Mouse (Mus musculus): ENCODE results near the gene Lrrfip1.

The Lrrfip1 gene

DNA sequence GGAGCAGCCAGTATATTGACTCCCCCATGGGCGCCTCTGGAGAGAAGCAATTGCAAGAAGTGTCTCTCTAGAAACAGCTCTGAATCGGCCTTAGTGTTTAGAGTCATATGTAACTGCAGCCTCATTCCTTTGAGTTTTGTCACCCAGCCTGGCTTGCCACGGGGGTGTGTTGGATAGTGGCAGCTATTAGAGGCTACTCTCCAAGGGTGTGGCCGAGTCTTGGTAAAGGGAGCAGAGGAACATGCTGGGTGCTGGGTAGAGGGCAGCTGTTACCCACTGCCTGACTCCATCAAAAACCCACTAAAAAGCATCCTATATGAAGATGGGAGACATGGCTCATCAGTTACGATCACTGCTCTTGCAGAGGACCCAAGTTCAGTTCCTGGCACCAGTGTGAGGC, 24.7 kb downstream of the Lrrfip1 start:
- DNase-seq (ENCODE audit: low read depth, low spot score): no peak

DNA sequence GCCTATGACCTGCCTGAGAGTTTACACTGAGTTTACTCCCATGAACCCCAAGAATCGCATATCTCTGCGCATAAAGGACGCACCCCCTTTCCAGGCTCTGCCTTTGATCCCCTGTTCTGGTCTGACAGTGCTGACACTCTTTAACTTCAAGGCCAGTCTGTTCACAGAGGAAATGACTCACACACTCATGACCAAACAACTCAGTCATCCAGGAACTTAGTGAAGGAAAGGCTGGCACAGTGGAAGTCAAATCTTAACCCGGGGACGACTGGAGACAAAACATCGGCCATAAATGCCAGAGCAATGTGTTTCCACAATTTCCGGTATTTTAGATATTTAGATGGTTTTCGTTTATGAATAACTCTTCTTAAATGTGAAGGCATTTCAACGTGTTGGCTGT, 25.4 kb downstream of the Lrrfip1 start:
- no peak for DNase-seq (ENCODE audit: low read depth, low spot score)

DNA sequence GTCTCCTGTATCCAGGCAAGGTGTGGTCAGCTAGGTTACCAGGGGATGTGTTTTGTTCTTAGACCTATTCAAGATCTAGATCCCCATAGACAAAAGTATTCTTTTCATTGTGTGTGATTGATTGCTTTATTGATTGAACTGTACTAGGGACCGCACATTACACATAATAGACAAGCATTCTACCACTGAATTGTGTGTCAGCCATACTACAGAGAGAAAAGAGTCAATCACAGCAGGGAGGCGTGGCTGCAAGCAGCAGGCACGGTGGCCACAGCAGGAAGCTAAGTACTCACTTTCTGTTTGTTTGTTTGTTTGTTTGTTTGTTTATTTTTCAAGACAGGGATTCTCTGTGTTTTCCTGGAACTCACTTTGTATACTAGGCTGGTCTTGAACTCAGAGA, 25.9 kb downstream of the Lrrfip1 start:
- DNase-seq (ENCODE audit: low read depth, low spot score): no peak

DNA sequence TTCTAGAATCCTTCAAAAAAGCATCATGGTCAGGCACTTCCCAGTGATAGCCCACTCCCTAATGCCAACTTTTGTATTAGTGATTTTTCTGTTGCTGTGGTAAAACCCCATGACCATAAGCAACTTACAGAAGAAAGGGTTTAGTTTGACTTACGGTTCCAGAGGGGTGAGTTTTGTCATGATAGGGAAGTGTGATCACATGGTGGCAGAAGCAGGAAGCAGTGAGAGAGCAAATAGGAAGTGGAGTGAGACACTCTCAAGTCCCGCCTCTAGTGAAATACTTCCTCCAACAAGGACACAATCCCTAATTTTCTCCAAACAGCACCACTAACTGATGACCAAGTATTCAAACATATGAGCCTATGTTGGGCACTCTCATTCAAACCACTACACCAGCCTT, 28.4 kb downstream of the Lrrfip1 start:
- DNase-seq (ENCODE audit: low read depth, low spot score): no peak

DNA sequence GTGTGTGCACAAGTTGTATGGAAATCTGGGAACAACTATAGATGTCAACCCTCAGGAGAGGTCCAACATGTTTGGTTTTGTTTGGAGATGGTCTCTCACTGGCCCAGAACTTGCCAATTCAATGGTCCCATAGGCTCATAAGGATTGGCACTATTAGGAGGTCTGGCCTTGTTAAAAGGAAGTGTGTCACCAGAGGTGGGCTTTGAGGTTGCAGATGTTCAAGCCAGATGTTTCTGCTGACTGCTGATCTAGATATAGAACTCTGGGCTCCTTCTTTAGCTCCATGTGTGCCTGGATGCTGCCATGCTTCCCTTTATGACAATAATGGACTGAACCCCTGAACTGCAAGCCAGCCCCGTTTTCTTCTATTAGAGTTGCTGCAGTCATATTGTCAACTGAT, 31.8 kb downstream of the Lrrfip1 start:
- no peak for DNase-seq (ENCODE audit: low read depth, low spot score)

DNA sequence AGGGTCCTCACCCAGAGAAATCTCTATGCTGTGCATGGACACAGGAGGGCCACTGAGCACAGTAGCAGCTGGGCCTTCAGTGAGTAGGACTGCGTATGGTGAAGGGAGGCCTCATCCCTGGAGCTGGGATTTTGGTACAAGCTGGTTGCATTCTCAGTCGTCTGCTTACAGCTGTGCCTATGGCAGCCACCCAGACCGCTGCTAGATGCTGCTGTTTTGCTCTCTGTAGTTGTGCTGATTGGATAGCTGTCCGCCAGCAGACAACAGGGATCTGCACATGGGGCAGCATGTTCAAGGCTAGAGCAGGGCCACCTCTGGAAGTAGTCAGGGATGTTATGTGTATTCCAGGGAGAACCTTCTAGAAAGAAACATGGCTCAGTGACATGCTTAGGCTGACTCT, 33.0 kb downstream of the Lrrfip1 start:
- DNase-seq (ENCODE audit: low read depth, low spot score): no peak

DNA sequence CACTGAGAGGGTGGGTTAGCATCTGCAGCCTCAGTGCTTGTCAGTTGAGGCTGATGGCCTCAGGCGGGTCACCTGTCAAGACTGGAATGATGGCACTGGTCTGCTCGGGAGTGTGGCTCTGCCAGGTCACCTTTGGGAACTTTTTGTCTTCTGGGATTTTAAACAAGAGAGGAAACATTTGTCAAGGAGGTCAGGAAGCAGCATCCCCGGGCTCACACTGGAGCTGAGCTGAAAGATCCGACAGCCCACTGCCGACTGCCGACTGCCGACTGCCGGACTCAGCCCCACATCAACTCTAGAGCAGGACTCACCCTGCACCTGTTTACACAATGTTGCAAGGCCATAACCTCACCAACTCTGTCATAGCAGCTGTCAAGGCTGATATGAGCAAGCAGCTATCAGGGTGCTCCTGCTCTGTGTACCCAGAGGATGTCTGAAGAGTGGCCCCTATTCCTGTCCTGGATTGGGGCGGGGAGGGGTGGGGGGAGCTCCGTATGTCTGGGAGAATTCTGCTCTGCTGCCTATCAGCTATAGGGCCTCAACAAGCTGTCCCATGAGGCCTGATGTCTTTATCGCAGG, 33.9 kb downstream of the Lrrfip1 start:
- DNase-seq (ENCODE audit: low read depth, low spot score): no peak

DNA sequence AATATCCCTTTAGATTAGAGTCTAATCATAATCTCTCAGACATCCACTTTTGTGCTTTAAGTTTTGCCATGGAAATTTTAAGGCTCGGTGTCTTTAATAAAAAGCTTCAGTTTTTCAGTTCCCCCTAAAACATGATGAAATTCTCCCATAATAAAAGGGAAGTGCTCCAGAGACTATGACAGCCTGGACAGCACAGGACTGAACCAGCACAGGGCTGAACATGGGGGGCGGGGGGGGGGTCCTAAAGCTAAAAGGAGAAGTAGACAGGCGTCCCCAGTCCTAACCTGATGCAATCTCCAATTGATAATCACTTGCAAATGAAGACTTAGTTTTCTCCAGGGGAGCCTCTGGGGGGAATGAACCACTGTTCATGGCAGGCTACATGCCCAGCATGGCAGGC, 36.0 kb downstream of the Lrrfip1 start:
- DNase-seq (ENCODE audit: low read depth, low spot score): no peak

DNA sequence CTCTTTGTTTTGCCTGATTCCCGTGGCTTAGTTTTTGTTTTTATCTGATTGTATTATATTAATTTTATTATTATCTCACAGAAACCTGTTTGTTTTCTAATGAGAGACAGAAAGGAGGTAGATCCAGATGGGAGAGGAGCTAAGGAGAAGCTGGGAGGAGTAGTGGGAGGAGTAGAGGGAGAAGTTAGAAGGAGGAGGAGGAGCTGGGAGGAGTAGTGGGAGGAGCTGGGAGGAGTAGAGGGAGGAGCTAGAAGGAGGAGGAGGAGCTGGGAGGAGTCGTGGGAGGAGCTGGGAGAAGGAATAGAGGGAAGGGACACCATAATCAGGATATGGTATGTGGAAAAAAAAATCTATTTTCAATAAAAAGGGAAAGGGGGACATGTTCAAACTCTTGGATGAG, 36.7 kb downstream of the Lrrfip1 start:
- no peak for DNase-seq (ENCODE audit: low read depth, low spot score)

DNA sequence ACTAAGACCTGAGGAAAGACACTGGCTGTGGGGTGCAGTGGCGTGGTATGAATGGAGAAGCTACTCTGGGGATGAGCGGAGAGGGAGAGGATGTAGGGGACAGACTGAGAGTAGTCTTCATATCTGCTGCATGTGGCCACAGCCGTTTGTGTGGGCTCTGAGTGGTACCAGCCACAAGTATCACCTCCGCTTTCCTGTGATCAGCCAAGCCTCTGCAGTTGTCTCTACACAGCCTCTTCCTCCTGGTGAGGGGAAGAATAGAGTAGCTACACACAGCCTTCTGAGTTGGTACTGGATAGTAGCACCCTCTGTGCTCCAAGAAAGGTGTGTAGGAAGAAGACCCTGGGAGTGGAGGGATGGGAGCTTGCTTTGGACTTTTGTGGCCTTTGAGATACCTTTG, 38.7 kb downstream of the Lrrfip1 start:
- DNase-seq (ENCODE audit: low read depth, low spot score): no peak

DNA sequence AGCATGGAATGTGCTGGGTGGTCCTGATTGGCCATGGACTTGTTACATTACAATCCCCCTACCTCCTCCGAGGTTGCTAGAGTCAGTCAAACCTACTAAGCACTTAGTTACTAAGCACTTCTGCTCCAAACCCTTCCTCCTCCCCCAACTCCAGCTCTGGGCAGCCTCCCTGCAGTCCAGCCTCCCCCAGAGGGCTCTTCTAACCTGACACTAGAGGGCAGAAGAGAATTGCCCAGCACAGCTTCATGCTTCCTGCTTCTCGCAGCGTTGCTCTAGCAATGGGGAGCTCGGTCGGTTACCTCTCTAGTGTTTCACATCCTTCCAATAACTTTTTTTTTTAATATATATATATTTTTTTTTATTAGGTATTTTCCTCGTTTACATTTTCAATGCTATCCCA, 39.5 kb downstream of the Lrrfip1 start:
- no peak for DNase-seq (ENCODE audit: low read depth, low spot score)

DNA sequence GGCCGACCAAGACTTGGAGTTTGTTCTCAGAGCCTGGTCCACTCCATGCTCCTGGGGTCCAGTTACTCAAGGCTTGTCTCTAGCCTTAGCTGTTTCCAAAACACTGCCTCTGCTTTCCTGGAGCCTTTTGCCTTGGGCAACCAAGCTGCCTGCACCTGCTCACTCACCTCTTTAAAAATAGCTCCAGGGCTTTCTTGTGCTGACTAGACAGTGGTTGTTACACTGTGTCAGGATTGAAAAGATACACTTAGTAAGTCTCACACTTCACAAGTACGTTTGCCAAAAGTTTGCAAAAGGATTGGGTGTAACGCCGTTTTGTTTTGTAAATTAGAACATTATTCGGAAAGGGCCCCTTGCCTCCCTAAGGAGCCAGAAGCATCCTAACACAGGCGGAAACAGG, 40.0 kb downstream of the Lrrfip1 start:
- no peak for DNase-seq (ENCODE audit: low read depth, low spot score)

DNA sequence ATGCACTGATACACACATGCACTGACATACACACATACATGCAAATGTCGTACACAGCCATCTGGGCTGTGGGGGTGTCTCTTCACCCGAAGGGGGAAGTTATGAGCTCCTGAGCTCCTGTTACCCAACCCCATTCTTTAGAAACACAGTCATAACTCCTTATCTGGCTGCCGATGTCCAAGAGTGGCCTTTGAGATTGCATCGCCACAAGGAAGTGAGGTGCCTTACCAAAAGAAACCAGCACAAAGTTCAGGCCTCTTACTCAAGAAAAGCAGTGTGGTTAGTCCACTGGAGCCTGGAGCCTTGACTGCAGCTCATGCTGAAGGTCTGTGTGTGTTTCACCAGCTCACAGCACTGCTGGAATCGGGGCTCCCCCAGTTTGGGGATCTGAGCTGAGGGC, 43.1 kb downstream of the Lrrfip1 start:
- DNase-seq (ENCODE audit: low read depth, low spot score): no peak

DNA sequence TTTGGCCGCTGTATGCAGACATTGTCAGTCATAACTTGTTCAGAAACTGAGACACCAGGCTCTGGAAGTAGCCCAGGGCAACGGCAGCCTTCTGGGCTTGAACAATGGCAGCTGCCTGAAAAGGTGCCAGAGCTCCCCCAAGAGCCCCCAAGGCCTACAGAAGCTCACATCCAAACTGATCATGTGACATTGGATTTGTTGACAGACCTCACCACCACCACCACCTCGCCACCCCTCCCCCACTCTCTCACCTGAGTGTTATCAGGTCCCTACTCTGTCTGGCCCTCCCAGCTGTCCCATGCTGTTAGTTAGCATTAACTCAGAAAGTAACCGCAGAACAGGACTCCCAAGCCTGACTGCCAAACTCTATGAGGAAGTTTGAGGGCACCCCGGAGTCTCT, 44.7 kb downstream of the Lrrfip1 start:
- DNase-seq (ENCODE audit: low read depth, low spot score): no peak

DNA sequence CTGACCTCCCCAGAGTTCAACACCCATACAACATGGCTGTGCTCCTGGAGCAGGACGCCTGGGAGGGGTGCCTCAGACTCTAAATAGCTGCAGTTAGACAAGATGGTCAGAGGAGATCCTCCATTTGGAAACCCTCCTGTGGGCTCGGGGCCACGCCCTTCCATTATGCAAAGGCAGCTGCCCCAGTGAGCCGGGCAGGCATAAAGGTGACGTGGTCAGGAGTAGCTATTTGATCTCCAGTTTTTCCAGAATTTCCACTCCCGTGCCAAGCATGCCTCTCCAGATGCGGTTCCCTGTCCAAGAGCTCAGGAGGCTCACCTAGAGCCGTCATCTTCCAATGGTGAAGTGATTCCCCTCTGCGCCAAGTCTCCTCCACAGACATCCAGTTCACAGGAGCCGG, 45.6 kb downstream of the Lrrfip1 start:
- DNase-seq (ENCODE audit: low read depth, low spot score): no peak

DNA sequence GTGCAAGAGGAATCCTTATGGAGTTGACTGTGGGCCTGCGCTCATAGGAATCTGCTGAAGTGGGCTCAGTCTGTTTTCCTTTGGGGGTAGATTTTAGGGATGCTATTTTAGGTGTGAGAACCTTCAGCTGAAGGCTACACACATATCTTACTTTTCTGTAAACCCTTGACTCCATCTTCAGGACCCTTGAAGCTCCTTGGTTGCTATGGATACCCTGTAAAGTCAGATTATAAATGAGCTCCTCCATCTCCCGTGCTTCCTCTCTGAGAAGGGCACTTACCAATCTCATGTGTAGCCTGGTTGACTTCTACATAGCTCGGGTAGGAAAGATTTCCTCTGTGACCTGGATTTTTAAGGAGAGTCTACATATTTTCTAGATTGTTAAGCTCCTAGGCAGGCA, 46.1 kb downstream of the Lrrfip1 start:
- DNase-seq (ENCODE audit: low read depth, low spot score): no peak

DNA sequence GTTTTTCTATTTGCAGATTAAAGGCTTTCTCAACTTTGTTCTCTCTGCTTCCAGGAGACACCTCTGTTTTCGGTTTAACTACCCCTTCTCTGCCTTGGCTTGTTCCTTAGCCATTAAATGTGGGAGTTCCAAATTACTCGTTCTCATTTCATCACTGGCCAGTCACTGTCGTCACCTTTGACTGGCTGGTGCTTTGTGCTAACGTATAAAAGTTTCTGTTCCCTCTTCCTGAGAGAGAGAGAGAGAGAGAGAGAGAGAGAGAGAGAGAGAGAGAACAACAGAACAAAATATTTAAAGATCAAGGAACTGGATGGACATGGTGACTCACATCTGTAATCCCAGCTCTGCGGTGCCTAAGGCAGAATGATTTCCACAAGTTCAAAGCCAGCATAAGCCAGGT, 47.7 kb downstream of the Lrrfip1 start:
- DNase-seq (ENCODE audit: low read depth, low spot score): no peak

DNA sequence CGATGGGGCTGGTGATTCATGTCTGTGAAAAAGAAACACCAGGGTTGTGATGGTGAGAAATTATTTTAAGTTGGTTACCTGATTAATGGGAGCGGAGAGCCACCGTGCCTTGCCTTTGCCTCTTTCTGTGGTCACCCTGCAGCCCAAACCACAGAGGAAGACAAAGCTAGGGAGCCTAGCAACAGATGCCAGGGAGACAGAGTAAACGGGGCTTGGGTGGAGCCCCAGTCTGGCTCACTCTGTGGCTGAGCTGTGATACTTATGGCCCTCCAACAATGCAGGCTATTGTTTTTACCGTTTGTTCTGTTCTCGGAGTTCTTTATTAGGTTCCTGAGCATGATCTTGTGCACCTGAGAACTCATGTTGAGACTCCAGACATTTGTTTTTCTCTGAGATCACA, 50.8 kb downstream of the Lrrfip1 start:
- no peak for DNase-seq (ENCODE audit: low read depth, low spot score)

DNA sequence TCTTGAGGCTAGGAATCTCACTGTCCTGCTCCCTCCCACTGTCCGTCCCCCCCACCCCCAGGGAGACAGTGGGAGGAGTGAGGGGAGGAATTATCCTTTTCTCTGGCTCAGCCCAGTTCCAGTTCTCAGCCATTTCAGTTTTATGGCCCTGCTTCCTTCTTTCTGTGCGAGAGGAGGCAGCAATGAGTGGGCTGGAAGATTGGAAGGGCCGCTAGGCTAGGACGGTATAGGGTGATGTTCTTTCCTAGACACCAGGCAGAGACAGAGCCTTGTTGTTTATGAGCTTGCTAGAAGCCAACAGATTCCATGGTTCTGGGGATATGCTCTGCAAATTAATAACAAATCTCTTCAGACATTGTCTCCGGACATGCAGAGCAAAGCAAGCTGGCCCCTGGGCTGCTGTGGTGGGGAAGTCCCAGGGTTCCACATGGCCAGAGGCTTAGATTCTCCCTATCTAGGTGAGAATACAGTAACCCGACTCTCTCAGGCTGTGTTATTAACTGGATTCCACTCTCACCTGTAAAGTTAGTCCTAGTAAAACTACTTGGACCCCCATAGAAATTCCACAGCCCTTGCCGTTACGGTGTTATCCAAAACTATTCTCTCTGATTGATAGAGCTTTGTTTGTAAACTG, 53.0 kb downstream of the Lrrfip1 start:
- no peak for DNase-seq (ENCODE audit: low read depth, low spot score)

DNA sequence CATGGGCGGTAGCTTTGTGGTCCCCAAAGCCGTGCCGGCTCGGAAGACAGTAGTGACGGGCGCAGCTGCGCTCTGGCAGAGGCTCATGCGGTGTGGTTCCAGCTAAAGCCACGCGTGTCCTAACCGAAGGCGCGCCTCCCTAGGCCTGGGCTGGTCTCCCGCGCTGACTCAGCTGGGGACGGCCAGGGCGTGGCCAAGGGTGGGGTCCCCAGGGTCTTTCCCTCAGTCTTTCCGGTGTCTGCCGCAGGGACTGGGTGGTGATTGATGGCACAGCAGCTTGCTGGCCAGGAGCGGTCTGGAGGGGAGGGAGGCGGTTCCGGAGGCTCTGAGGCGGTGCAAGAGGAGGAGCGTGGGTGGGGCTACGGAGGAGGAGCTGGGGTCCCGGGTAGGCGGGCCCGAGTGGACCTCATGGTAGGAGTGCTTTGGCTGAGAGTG, 54.2 kb downstream of the Lrrfip1 start:
- DNase-seq (ENCODE audit: low read depth, low spot score): peak; percentile 43

DNA sequence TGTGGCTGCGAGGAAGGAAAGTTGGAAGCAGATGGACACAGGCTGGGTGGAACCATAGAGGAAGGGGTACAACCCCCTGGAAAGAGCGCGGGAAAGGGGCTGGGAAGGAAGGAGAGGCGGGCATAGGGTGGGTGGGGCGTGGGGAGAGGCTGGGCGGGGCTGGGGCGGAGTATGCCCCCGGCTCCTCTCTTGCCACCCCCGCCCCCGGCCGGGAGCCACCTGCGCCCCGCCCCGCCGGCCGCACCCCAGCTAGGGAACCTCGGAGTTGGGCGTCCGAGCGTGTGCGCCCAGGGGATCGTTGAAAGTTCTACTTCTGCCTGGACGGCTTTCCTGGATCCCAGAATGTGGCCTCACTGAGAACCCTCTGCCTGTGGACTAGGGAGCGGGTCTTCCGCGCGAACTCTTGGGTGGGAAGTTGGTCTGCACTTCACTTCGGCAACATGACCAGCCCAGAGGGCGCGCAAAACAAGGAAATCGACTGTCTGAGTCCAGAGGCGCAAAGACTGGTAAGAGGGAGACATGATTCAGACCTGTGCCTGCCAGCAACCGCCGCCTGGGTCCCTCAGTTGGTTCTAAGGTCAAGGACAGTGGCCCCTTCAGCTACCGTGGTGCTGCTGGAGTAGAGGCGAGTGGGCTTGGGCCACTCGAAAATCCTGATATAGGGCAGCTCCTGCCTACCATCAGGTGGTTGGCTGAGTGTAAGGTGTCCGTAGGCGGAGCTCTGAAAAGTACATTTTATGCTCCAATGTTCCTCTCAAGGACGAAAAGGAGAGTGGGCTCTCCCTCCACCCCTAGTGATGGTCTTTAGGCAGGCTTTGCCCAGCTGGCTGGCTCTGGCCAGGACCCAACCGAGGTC, 54.9 kb downstream of the Lrrfip1 start:
- DNase-seq (ENCODE audit: low read depth, low spot score): no peak

DNA sequence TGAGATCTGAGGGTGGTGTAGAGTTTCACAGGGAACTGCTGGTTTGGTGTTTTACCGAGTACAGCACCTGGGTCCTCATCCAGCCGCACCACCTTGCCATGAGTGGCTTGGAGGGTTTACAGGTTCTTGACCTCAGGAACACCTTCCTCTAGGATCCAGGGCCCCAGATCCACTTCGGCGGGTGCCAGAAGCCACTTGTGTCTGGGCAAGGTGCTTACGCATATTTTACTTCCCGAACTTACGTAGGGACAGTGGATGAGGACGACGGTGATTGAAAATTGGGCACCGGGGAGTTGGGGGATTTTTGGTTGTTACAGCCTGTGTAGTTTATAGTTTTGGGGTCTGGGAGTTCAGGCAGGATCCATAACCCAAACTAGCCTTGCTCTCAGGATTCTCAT, 55.5 kb downstream of the Lrrfip1 start:
- no peak for DNase-seq (ENCODE audit: low read depth, low spot score)

DNA sequence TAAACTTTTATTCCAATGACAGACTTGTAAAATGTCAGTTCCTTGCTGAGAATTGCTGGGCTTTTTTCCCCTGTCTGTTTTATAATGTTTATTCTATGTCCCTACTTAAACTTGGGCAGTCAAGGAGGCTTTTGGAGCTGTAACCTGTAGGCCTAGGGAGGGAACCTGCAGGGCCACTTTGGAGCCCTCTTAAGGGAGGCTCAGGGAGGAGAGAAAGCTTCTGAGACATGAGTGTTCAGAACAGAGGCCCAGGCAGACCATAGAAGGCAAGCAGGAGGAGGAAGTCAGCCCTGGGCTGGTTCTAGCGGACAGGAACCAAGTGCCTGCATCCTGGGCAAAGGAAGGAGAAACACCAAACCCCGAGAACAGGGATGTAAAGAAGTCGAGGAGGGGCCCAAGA, 56.3 kb downstream of the Lrrfip1 start:
- DNase-seq (ENCODE audit: low read depth, low spot score): no peak
